Comparison of ENCODE assay signal across 20 mouse cellular contexts in genomic region chr8:47745848-47746247, GRCm38 (mm10).
"Had no signal": no experiment of that assay in that cellular context is flagged by ENCODE, and none has a peak within 500 bp of the region (broad histone marks: within the 10 kb centered on the region; RNA-seq: fewer than 3 reads in every experiment).

No protein-coding gene starts in this region.

- H3K27me3 ChIP-seq: intestine, embryonic 15.5 days; limb, embryonic 15.5 days had no signal

- H3K4me1 ChIP-seq: heart, embryonic 10.5 days; intestine, embryonic 15.5 days; liver, embryonic 12.5 days had no signal

- H3K36me3 ChIP-seq: heart, embryonic 10.5 days; heart, embryonic 12.5 days; intestine, embryonic 15.5 days; limb, embryonic 13.5 days; limb, embryonic 15.5 days; liver, embryonic 12.5 days had no signal

- H3K9me3 ChIP-seq: heart, embryonic 10.5 days; heart, embryonic 12.5 days; intestine, embryonic 15.5 days; limb, embryonic 13.5 days; limb, embryonic 15.5 days; liver, embryonic 12.5 days had no signal

- ATAC-seq: hindbrain, embryonic 16.5 days; inflammation-experienced regulatory T-cells, adult 6 months; intestine, postnatal 0 days; liver, embryonic 12.5 days had no signal

- H3K4me2 ChIP-seq: heart, embryonic 12.5 days; hindbrain, embryonic 14.5 days; intestine, embryonic 15.5 days; limb, embryonic 13.5 days; limb, embryonic 15.5 days; liver, embryonic 12.5 days had no signal

- H3K9ac ChIP-seq: heart, embryonic 12.5 days; hindbrain, embryonic 14.5 days; intestine, embryonic 15.5 days; limb, embryonic 13.5 days; limb, embryonic 15.5 days; liver, embryonic 12.5 days; liver, embryonic 14.5 days had no signal

- H3K4me3 ChIP-seq: gastrocnemius, adult 2 months; heart, embryonic 10.5 days; heart, embryonic 12.5 days; intestine, embryonic 15.5 days; layer of hippocampus, adult 2 months; left cerebral cortex, adult 2 months; limb, embryonic 13.5 days; limb, embryonic 15.5 days; liver, embryonic 12.5 days had no signal

- H3K27ac ChIP-seq: gastrocnemius, adult 2 months; heart, embryonic 10.5 days; hindbrain, embryonic 14.5 days; intestine, embryonic 15.5 days; layer of hippocampus, adult 2 months; left cerebral cortex, adult 2 months; limb, embryonic 13.5 days; limb, embryonic 15.5 days; liver, embryonic 12.5 days; liver, embryonic 14.5 days had no signal

- DNase-seq: gastrocnemius, adult 2 months; gastrocnemius, postnatal 10 days; gastrocnemius, postnatal 25 days; heart, adult 18-20 months; heart, postnatal 10 days; heart, postnatal 4 days; lung, adult 18-20 months had no signal
